Mouse (Mus musculus) cerebellum, adult 11-12 months (tissue): ENCODE results near the gene Hspg2.
A peak's percentile ranks its signal among the peaks of the same experiment; 100 is the strongest.

ENCODE experiments used
- DNase-seq: peaks from one replicate; pipeline ENCODE4 v3.0.0; 2022

Gene Hspg2

DNA sequence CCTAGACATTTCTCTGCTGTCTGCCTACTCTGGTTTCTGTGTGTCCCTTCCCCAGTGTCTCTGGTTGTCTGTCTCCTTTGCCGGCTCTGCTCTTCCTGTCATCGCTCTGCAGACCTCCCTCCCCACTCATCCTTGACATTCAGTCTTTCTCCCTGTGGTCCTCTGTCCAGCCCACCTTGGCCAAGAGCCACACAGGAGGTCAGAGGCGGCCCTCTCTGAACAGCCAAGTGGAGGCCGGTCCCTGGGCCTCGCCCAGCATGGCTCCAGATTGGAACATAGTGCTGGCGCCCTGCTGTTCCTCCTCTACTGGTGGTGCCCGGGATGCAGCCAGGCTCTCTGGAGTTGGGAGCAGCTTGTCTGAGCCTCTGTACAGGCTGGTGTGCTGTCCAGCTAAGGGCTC lies 34.2 kb downstream of the Hspg2 start:
- no peak for DNase-seq

DNA sequence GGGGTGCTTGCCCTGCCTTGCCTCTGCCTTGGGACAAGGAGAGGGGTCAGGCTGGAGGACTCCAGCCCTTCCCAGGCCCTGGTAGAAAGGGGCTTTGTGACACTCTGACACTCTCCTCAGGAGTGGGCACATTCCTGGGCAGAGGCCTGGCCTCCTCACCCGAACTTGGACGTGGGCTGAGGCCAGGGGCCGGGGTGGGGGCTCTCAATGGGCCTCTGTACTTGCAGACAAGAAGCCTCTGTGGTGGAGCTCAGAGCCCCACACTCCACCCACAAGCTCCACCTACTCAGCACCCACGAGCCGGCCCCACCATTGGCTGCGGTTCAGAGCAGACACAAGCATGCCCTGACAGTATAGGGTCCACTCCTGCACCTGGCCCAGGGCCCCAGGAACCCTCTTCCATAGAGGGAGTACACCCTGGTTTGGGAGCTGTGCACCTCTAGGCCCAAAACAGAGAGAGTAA lies 35.0 kb downstream of the Hspg2 start:
- no peak for DNase-seq

DNA sequence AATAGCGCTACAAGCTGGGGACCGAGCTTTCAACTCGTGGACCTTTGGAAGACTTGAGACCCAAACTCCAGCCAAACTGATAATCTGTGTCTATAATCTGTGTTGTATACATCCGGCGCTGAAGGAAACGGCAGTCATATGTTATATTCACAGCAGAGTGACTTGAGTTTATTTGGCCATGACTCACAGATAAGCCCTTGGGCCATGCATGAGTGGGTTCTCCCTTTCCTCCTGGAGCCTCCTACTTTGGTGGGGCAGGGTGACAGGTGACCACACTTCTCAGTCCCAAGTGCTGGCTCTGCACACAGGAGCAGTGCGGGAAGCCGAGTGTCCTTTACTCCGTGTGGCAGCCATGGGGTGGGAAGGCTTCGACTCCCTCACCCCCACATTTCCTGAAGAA lies 38.1 kb downstream of the Hspg2 start:
- no peak for DNase-seq

DNA sequence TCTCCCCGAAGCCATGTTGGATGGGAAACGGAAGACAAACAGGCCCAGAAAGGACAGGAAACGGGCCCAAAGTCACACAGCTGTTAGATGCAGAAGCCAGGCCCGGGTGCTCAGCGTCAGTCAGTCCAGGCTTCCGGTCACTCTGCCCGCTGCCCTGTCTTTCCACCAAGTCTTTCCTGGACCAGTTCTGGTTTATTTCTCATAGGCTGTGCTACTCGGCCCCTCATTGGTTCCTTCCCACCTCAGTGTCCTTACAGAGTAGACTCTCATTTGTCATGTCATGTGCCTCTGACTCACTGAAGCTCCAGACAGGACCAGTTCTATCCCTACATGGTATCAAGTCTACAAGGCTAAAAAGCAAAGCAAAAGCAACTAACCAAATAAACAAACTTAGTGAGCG lies 41.0 kb downstream of the Hspg2 start:
- DNase-seq = no peak

DNA sequence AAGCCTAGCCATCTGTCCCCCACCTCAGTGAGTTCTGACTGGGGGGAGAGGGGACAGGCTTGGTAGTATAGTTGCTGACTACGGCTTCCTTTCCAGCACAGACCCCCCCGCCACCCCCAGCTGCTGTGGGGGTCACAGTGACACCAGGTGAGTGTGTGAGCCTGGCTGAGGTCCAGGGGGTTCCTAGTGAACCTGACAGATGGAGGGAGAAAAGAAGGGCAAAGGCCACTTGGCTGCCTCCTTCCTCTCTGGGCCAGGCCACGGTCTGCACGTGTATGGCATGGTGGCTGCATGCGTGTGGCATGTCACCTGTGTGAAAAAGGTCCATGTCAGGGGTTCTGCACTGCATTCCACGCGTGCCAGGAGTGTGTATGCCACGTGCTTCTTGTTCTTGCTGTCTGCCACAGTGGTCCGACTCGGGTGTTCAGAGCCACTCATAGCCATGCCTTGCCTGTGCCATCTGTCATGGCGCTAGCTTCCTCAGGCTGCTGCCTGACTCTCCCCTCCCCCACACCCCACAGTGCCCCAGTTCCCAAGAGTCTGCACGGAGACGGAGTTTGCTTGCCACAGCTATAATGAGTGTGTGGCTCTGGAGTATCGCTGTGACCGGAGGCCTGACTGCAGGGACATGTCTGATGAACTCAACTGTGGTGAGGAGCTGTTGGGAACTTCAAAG lies 41.6 kb downstream of the Hspg2 start:
- no peak for DNase-seq

DNA sequence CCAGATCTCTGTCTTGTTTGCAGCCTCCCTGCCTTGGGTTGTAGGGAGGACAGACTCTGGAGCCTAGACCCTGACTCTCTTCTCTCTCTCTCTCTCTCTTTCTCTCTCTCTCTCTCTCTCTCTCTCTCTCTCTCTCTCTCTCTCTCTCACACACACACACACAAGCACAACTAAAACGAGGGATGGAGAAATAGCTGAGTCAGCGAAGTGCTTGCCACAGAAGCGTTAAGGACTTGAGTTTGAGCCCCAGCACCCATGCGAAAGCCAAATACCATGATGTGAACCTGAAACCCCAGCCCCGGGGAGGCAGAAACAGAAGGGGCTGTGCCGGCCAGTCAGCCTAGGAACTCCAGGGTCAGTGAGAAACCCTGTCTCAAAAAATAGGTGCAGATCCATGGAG lies 44.3 kb downstream of the Hspg2 start:
- DNase-seq = no peak

DNA sequence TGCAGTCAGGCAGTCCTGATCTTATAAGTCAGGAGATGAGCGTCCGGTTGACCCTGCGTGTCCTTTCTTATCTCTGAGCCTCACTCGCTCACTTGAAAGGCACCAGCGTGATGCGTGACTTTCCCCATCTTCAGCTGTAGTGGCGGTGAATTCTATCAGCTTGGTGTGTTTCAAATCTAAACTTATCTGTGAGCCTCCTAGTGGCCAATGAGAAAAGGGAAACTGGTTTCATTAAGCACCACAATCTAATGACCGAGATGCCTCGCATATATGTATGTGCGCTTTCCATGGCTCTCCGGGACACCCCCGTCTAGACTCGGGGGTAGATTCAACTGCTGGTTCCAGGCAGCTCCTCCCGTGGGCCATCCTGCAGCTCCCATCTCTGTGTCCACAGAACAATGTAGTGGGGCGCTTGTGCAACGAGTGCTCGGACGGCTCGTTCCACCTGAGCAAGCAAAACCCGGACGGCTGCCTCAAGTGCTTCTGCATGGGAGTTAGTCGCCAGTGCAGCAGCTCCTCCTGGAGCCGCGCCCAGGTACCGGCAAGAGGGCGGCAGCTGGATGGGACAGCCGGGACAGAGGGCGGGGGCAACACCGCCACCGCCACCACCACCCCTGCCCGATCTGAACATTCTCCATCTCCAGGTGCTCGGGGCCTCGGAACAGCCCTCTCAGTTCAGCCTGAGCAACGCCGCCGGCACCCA lies 49.6 kb downstream of the Hspg2 start:
- DNase-seq = no peak

DNA sequence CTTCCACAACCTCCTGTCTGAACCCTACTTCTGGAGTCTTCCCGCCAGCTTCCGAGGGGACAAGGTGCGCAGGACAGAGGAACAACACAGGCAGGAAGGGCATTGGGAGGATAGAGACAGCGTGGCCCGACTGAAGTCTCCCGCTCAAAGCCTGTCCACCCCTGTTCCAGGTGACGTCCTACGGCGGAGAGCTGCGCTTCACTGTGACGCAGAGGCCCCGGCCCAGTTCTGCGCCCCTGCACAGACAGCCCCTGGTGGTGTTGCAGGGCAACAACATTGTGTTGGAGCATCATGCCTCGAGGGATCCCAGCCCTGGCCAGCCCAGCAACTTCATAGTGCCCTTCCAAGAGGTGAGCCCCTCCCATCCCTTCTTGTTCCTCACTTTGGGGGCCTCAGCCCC lies 50.2 kb downstream of the Hspg2 start:
- DNase-seq = no peak

DNA sequence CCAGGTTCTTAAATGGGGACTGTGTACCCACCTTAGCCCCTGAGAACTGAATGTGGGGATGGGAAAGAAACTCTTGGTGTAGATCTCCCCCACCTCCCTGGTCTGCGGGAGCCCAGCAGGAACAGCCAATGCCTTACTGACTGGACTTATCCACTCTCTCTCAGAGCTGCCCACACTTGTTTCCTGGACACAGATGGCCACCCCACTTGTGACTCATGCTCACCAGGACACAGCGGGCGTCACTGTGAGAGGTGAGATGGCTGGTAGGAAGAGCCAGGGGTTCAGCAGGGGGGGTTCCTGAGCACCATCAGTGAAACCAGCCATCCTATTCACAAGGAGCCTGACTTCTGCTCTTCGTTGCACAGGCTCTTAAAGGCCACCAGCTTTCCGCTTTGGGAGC lies 51.8 kb downstream of the Hspg2 start:
- peak; percentile 39 for DNase-seq

DNA sequence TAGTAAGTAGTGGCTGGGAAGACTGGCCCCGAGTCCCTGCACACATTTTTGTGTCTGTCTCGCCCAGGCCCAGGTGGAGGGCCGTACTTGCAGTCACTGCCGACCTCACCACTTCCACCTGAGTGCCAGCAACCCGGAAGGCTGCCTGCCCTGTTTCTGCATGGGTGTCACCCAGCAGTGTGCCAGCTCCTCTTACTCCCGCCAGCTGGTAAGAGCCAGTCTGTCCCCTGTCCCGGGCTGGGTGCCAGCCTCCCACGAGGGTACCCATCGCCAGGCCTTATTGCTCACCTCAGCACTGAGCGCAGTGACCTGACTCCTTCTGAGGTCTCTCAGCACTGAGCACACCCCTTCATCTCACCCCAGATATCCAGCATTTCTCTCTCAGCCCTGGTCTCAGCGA lies 53.4 kb downstream of the Hspg2 start:
- peak; percentile 87 for DNase-seq

DNA sequence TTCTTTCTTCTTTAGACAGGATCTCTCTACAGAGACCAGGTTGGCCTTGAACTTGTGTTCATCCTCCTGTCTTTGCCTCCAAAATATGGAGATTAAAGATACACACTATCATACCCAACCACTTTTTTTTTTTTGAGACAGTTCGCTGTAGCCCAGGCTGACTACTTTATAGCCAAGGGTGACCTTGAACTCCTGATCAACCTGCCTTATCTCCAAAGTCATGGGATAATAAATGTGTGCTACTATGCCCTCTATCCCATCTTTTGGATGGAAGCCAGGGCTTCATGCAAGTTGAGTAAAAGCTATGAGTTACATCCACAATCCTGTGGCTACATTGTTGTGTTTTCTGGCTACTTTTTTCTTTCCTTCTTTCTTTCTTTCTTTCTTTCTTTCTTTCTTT lies 56.9 kb downstream of the Hspg2 start:
- no peak for DNase-seq

DNA sequence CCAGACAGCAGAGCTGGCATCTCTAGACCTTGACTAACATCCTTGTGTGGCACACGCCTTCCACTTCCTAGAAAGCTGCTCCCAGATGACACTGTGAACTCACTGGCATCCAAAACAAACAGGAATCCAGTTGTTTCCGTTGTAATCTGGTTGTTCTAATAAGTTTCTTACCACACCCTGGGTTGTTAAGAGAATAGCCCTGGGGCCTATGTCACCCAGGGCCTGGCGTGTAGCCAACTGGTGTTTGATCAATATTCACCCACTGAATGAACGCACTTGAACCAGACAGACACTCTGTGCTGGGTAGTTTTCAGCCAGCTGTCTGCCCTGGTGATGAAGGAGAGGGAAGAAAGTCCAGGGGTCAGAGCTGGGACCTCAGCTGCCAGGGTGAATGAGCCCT lies 58.8 kb downstream of the Hspg2 start:
- DNase-seq = no peak

DNA sequence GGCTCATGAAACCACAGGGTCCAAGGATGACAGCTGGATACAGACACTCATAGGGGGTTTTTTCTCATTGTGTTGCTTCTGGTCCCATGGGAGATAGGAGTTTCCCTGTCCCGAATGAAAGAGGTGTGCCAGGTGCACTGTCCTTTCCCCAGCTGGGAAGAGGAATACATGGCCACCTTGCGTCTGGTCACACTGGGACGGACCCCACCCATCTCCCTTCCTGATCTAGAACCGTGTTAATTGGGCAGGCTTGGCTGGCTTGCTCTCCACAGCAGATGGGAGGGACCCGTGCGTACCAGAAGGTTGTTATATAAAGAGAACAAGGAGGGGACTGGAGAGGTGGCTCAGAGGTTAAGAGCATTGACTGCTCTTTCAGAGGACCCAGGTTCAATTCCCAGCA lies 59.3 kb downstream of the Hspg2 start:
- DNase-seq = no peak

DNA sequence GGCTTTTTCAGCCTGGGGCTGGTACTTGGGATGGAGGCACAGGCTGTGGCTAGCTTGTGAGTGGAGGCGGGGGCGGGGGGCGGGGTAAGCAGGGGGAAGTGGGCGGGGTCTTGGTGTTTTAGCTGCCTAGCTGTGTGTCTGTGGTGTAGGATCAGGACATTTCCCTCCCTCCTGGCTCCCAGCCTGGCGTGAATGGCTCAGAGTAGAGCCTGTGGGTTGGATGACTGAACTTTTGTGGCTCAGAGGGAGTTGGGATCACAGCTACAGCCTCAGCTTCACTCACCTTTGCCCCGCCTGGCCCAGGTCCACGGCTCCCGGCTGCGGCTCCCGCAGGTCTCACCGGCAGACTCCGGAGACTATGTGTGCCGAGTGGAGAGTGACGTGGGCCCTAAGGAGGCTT lies 71.8 kb downstream of the Hspg2 start:
- DNase-seq = no peak

DNA sequence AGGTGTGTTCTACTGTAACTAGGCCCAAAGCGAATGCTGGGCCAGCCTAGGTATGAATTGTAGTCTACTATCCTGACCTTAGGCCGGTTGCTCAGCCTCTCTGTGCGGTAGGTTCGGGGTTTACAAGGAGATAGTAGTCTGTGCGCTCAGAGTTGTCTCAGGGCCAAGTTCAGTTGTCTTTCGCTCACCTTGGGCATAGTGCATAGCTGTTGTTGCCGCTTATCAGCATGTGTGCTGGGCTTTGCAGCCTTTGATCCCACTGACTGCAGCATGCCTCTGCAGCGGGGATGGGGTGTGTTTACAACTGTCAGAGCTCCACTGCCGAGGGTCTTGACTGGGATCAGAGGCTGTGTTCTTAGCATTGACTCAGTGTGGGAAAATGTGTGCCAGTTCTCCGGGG lies 74.4 kb downstream of the Hspg2 start:
- DNase-seq = no peak

DNA sequence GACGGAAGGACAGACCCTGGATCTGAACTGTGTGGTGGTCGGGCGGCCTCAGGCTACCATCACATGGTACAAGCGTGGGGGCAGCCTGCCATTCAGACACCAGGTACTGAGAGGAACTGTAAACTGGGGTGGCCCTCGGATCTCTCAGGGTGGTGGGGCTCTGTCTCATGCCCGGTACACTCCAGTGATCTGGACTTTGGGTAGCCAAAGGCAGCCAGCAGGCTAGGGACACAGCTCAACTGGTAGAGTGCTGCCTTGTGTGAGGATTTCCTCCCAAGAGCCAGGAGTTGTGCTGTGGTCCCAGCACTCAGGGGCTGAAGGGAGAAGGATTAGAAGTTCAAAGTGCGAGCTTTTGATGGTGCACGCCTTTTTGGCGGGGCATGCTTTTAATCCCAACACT lies 77.0 kb downstream of the Hspg2 start:
- no peak for DNase-seq

DNA sequence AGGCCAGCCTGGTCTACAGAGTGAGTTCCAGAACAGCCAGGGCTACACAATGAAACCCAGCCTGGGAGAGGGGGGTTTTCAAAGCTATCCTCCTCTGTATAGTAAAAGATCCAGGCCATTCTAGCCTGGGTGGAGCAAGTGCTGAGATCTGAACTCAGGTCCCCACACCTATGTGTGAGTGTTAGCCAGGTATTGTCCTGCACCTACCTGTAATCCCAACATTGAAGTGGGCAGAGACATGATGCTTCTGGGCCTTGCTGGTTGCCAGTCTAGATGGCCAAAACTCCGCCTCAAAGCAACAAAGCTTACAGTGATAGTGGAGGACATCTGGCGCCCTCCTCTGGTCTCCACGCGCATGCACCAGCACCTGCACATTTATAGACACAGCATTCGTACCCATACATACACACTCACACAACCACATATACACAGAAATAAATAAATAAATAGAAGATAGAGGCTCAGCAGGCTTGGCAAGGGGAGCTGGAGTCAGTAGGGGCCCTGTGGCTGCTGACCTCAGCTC lies 77.5 kb downstream of the Hspg2 start:
- peak; percentile 49 for DNase-seq

DNA sequence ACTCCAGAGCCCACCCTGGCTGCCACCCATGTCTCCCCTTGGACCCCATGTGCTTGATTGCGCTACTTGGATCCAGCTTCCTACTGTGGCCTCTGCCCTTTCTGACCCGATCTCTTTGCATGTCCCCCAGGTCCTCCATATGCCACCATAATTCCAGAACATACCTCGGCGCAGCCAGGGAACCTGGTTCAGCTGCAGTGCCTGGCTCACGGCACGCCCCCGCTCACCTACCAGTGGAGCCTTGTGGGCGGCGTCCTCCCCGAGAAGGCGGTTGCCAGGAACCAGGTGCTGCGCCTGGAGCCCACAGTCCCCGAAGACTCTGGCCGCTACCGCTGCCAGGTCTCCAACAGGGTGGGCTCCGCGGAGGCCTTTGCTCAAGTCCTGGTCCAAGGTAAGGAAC lies 84.9 kb downstream of the Hspg2 start:
- DNase-seq = peak; percentile 74

DNA sequence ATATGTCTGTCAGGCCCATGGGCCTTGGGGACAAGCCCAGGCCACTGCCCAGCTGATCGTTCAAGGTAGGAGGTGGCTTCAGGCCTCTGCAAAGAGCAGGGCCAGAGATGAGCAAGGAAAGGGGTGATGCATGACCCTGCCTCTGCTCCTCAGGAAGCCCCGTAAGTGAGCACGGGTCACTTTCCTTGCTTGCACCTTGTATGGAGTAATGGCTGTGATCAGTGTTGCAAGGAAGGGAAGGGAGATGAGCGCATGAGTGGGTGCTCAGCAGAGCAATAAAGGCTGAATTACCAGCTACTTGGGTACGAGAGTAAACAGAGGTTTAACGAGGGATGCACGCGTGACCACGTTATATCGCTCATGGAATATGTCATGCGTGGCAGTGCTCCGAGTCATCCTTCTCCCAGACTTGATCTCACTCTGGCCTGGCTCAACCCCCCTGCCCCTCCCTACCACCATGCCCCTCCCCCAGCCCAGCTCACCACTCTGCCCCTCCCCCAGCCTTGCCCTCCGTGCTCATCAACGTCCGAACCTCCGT lies 88.2 kb downstream of the Hspg2 start:
- DNase-seq = no peak

DNA sequence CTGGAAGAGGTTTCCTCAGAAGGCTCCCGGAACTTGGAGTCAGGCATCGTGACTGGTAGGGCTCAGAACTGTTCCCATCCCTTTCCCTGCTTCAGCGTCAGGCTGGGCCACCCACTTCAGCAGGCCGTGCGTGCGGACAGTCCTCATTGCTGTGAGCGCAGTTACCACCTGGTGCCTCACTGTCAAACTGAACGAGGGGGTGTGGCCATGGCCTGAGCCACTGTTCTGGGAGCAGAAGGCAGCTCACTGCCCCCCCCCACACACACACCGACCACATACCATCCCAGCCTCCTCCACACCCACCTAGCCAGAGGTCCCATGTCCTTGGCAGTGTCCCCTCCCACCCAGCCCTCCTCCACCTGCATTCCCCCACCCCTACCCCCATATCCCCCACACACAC lies 101.3 kb downstream of the Hspg2 start:
- no peak for DNase-seq

DNA sequence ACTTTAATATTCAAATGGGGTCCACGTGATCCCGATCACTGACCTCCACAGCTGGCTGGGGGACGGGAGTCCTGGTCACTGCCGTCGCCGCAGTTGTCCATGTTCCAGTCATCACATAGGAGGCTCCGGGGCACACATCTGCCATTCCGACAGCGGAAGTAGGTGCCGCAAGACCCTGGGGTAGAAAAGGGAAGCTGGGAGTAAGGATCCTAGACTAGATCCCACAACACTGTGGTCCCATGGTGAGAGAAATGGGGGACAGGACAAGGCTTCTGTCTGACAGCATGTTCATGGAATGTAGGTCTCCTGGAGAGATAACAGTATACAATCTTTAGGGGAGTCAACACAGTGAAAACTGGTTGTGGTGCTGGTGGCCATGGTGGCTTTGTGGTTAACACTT lies 105.9 kb downstream of the Hspg2 start, which contains the start of gene Ldlrad2:
Gene Ldlrad2 (minus strand): TSS at position 101 of the 400 bp plus-strand sequence.
- no peak for DNase-seq

DNA sequence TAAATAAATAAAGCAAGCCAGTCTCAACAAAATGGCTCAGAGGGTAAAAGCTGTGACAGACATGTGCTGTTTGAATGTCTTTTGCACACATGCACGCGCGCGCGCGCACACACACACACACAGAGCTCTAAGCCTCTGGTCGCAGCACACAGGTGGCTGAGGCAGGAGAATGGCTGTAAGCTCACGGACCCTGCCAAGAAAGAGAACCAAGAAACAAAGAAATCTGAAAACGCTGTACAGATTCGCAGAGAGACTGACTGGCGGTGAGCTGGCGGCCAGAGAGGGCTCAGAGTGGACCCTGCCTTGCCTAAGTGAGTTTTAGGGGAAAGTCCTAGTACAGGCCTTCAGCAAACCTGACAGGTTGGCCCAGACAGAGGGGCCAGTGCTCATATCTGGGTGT lies 108.9 kb downstream of the Hspg2 start:
- DNase-seq = no peak

DNA sequence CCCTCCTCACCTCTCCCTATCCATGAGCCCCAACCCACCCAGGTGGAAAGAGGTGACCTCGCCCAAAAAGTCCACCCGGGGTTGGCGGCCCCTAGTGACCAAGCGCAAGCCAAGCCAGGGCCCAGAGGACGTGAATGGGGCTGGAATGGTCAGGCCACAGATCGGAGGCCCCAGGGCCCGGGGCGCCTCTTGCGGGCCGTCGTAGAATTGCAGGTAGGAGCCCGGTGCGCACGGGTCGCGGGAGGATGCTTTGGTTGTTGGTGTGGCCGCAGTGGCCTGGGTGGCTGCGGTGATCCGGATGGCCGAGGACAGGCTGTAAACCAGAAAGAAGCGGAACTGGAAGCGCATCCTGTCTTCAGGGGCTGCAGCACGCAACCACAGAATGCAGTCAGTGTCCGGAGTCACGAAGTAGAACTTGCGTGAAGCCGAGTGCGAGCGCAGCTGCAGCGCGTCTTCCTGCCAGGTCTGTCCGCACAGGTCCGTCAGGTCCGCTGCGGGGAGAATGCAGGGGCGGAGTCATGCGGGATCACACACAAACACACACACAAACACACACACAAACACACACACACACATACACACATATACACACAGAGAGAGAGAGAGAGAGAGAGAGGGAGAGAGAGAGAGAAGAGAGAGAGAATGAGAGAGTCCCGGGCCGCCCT lies 109.7 kb downstream of the Hspg2 start:
- DNase-seq = peak; percentile 80

DNA sequence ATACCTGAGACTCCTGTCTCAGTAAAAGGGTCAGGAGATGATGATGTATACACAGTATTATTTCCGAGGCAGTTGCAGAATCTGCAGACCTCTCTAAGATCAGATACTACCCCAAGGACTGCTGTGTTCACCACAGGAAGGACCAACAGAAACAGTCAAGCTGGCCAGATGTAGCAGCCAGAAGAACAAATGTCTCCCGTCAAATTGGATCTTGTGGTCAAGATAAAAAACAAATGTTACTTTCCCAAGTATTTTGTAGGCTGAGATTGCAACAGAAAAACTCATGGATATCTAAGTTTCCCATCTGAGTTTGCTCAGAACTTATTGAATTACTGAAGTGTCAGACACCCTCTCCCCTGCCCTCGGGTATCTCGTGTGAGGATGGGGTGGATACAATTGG lies 111.2 kb downstream of the Hspg2 start:
- no peak for DNase-seq
